Comparison of ENCODE assay signal across 27 mouse cellular contexts in the genomic region with DNA sequence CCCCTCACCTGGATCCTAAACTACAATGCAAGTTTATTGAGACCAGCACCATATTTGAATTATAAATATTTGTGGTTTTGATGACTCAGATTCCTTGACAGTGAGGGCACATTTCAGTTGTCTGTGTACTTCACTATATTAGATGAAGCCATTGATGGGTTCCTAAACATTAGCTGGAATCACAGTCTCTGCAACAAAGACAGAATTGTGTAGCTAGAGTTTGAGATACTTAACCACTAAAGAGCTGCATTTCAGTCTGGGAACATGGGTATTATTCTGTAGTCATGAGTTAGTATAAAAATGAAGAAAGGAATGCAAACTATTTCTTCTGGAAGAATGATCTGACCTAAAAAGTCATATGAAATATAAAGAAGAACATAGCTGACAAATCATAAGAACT. TPM values are rescaled to one million over a fixed set of nuclear protein-coding genes. Genes with fewer than 3 reads are reported as not detected.
"Had no signal": no experiment of that assay in that cellular context is flagged by ENCODE, and none has a peak within 500 bp of the region (broad histone marks: within the 10 kb centered on the region; RNA-seq: fewer than 3 reads in every experiment).

No protein-coding gene starts in this region.

- ATAC-seq: hindbrain, embryonic 16.5 days; inflammation-experienced regulatory T-cells, adult 6 months; intestine, embryonic 15.5 days; intestine, postnatal 0 days had no signal

- H3K27me3 ChIP-seq: heart, embryonic 12.5 days; hindbrain, embryonic 12.5 days; intestine, embryonic 15.5 days; limb, embryonic 12.5 days; liver, embryonic 13.5 days had no signal

- DNase-seq: gastrocnemius, adult 2 months; gastrocnemius, postnatal 10 days; gastrocnemius, postnatal 25 days; heart, adult 18-20 months; heart, postnatal 10 days; heart, postnatal 4 days; kidney, adult 18-20 months; kidney, adult 8-10 months; kidney, postnatal 10 days; kidney, postnatal 25 days; kidney, postnatal 4 days; liver; liver, embryonic 13.5 days had no signal

RNA-seq across cellular contexts. Expression of a gene that starts 14.4 kb away (rescaled TPM):
- polyA plus RNA-seq: heart, embryonic 10.5 days; heart, embryonic 12.5 days; heart, embryonic 14.5 days; hindbrain, embryonic 10.5 days; inflammation-experienced regulatory T-cells, adult 6 months; intestine, embryonic 15.5 days; intestine, postnatal 0 days; kidney, embryonic 14.5 days; kidney, embryonic 16.5 days; limb, embryonic 10.5 days; liver, embryonic 11.5 days; liver, embryonic 13.5 days had no signal
